Mouse (Mus musculus): ENCODE measurements around the gene Mospd3.

DNA sequence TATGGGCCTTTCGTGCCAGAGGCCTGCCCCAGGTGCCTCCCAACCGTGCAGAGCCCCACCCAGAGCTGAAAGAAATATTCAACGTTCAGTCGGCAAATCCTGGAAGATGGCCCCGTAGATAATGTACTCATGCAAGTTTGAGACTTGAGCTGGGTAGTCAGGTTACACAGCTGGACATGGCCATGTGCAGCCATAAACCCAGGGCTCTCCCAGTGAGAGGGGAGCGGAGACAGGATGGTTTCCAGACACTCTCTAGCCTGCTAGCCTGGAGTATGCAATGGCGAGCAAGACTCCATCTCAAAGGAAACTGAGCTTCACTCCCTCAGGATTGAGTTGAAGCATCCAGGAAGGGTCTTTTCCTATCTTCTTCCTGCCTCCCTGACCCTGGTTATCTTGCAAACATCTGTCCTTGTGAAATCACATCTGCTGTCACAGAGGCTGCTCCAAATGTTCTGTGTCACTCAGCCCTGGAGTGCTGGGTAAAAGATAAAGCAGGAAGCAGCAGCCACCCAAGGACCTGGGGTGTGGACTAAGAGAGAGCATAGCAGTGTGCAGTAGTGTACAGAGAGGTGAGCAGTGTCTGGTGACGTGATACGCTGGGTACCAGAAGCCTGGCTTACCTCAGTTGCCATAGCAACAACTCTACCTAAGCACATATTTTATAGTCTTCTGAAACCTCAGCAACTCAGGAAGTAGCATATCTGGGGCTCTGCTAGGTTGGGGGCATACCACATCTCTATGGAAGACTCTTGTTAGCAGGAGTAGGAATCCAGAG, 47.2 kb upstream of the Mospd3 start:
- TF ChIP-seq CTCF (IDR thresholded peaks at IDR 0.05; ENCODE audit: low read depth), result no peak
- TF ChIP-seq EP300 (IDR thresholded peaks at IDR 0.05; ENCODE audit: low read depth), result no peak
